Mouse (Mus musculus) left cerebral cortex, adult 11 months (tissue): ENCODE data around the gene Lama5.

Experiments used
- DNase-seq: peaks from one replicate; pipeline ENCODE4 v3.0.0; 2022; ENCODE audit warnings: low spot score

Lama5 gene

GRCm38 (mm10) chr2:180135414-180135813, 90.2 kb downstream of the Lama5 start:
- DNase-seq, result no peak

DNA sequence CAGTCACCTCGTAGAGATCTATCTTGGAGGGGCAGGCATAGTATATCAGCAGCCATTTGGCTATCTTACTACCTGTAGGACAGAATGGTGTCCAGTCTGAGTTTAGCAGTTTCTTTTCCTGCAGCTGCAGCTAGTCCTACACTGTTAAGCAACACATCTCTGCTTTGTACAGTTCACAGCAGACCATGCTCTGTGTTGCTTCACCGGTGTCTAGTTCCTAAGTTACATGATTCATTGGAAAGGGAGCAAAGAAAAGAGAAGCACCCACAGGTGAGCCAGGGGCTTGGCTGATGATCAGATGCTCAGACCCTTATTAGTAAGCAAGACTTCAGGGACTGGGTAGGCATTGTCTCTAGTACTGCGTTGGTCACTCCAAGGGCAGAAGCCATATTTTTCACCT, 91.7 kb downstream of the Lama5 start:
- DNase-seq, result no peak

GRCm38 (mm10) chr2:180133231-180133630, 92.4 kb downstream of the Lama5 start:
- DNase-seq, result no peak

- no peak for DNase-seq
These were observed 98.0 kb downstream of the Lama5 start for GRCm38 (mm10) chr2:180127675-180128074.
